36 mouse cellular contexts compared by ENCODE assay signal in genomic region chr8:105839209-105839608, GRCm38 (mm10). TPM values are rescaled to one million over a fixed set of nuclear protein-coding genes. Genes with fewer than 3 reads are reported as not detected.
"Had no signal": no experiment of that assay in that cellular context is flagged by ENCODE, and none has a peak within 500 bp of the region (broad histone marks: within the 10 kb centered on the region; RNA-seq: fewer than 3 reads in every experiment).

No protein-coding gene starts in this region.

- DNase-seq: left cerebral cortex, postnatal 4 days; liver; liver, embryonic 13.5 days; liver, postnatal 0 days; lung, adult 18-20 months; lung, adult 2 months; lung, embryonic 14.5 days; lung, postnatal 10 days; lung, postnatal 14 days; lung, postnatal 36 days; lung, postnatal 4 days; midbrain, embryonic 14.5 days had no signal

- H3K27me3 ChIP-seq: limb, embryonic 12.5 days; limb, embryonic 13.5 days; limb, embryonic 15.5 days; liver, embryonic 12.5 days; liver, embryonic 13.5 days; lung, embryonic 15.5 days; megakaryocyte, embryonic 14.5 days; midbrain, embryonic 12.5 days; midbrain, embryonic 13.5 days; midbrain, embryonic 15.5 days; neural tube, embryonic 12.5 days had no signal

- H3K9me3 ChIP-seq: limb, embryonic 10.5 days; limb, embryonic 12.5 days; limb, embryonic 13.5 days; limb, embryonic 15.5 days; liver, embryonic 12.5 days; liver, embryonic 13.5 days; liver, embryonic 15.5 days; lung, embryonic 15.5 days; midbrain, embryonic 10.5 days; midbrain, embryonic 12.5 days; midbrain, embryonic 13.5 days; midbrain, embryonic 15.5 days; neural tube, embryonic 12.5 days had no signal

- H3K9ac ChIP-seq: limb, embryonic 12.5 days; limb, embryonic 13.5 days; limb, embryonic 15.5 days; liver, embryonic 12.5 days; liver, embryonic 13.5 days; liver, embryonic 14.5 days; liver, embryonic 15.5 days; liver, postnatal 0 days; lung, embryonic 14.5 days; lung, embryonic 15.5 days; midbrain, embryonic 12.5 days; midbrain, embryonic 13.5 days; midbrain, embryonic 15.5 days; neural tube, embryonic 12.5 days had no signal

- H3K4me3 ChIP-seq: limb, embryonic 10.5 days; limb, embryonic 12.5 days; limb, embryonic 13.5 days; limb, embryonic 15.5 days; liver, embryonic 12.5 days; liver, embryonic 13.5 days; liver, embryonic 15.5 days; lung, embryonic 15.5 days; megakaryocyte, embryonic 14.5 days; midbrain, embryonic 10.5 days; midbrain, embryonic 12.5 days; midbrain, embryonic 13.5 days; midbrain, embryonic 15.5 days; myocyte; neural tube, embryonic 12.5 days had no signal

- H3K4me1 ChIP-seq: limb, embryonic 10.5 days; limb, embryonic 12.5 days; limb, embryonic 13.5 days; limb, embryonic 15.5 days; lung, embryonic 15.5 days; midbrain, embryonic 12.5 days; midbrain, embryonic 13.5 days; midbrain, embryonic 15.5 days; neural tube, embryonic 12.5 days had no signal

- H3K27ac ChIP-seq: limb, embryonic 10.5 days; limb, embryonic 12.5 days; limb, embryonic 13.5 days; limb, embryonic 15.5 days; liver, embryonic 12.5 days; liver, embryonic 13.5 days; liver, embryonic 14.5 days; liver, embryonic 15.5 days; lung, embryonic 15.5 days; macrophage; midbrain, embryonic 10.5 days; midbrain, embryonic 12.5 days; midbrain, embryonic 13.5 days; midbrain, embryonic 15.5 days; neural tube, embryonic 12.5 days had no signal

RNA-seq across cellular contexts. Expression of gene Tsnaxip1, which starts 11.7 kb away (rescaled TPM):
- total RNA-seq: left cerebral cortex, postnatal 10 days; left cerebral cortex, postnatal 25 days; left cerebral cortex, postnatal 36 days; liver, adult 2 months; megakaryocyte progenitor cell, adult 5-6 weeks; megakaryocyte, adult 5-6 weeks; megakaryocyte-erythroid progenitor cell, adult 5-6 weeks; monocyte, adult 5-6 weeks had no signal
- polyA plus RNA-seq: liver, adult 2 months; liver, postnatal 0 days; macrophage had no signal
